Mouse (Mus musculus) A20 (cell line): Measurements from ENCODE around the gene Opalin.
A peak's percentile ranks its signal among the peaks of the same experiment; 100 is the strongest.

Experiments used
- DNase-seq: peaks from one replicate; pipeline ENCODE4 v3.0.0-alpha.2; 2011; ENCODE audit warnings: low read depth, low spot score

Gene Opalin

GRCm38 (mm10) chr19:41073746-41074455 is 3.0 kb downstream of the Opalin start:
- DNase-seq = no peak

- peak; percentile 89 for DNase-seq
Measured at GRCm38 (mm10) chr19:41071500-41071899, 5.4 kb downstream of the Opalin start.

- DNase-seq = no peak
Measured at GRCm38 (mm10) chr19:41054702-41055101, 22.2 kb downstream of the Opalin start.

- DNase-seq = peak; percentile 69
Measured at GRCm38 (mm10) chr19:41053530-41053929, 23.4 kb downstream of the Opalin start.

- no peak for DNase-seq
Measured at GRCm38 (mm10) chr19:41052247-41052646, 24.7 kb downstream of the Opalin start.

GRCm38 (mm10) chr19:41051714-41052113 is 25.2 kb downstream of the Opalin start:
- DNase-seq = no peak

GRCm38 (mm10) chr19:41048187-41048559 is 28.7 kb downstream of the Opalin start:
- DNase-seq = no peak

GRCm38 (mm10) chr19:41047437-41048186 is 29.3 kb downstream of the Opalin start:
- DNase-seq = no peak

- no peak for DNase-seq
Measured at GRCm38 (mm10) chr19:41045091-41045770, 31.7 kb downstream of the Opalin start.

- DNase-seq = peak; percentile 35
Measured at GRCm38 (mm10) chr19:41039110-41039509, 37.8 kb downstream of the Opalin start.

GRCm38 (mm10) chr19:41035809-41036551 is 40.9 kb downstream of the Opalin start:
- no peak for DNase-seq

- no peak for DNase-seq
Measured at GRCm38 (mm10) chr19:41031869-41032268, 45.0 kb downstream of the Opalin start.

- DNase-seq = no peak
Measured at GRCm38 (mm10) chr19:41031009-41031408, 45.9 kb downstream of the Opalin start.

- no peak for DNase-seq
Measured at GRCm38 (mm10) chr19:41030161-41030560, 46.8 kb downstream of the Opalin start.

GRCm38 (mm10) chr19:41029219-41029618 is 47.7 kb downstream of the Opalin start, which contains the start of gene Dntt:
TSS of gene Dntt (plus strand) at chr19:41029275.
- no peak for DNase-seq

GRCm38 (mm10) chr19:41027601-41028000 is 49.3 kb downstream of the Opalin start:
- no peak for DNase-seq

- DNase-seq = no peak
Measured at GRCm38 (mm10) chr19:41027024-41027423, 49.9 kb downstream of the Opalin start.

GRCm38 (mm10) chr19:41026551-41026950 is 50.4 kb downstream of the Opalin start:
- peak; percentile 26 for DNase-seq

GRCm38 (mm10) chr19:41022244-41022643 is 54.7 kb downstream of the Opalin start:
- DNase-seq = no peak

- no peak for DNase-seq
Measured at GRCm38 (mm10) chr19:41020537-41020936, 56.4 kb downstream of the Opalin start.

- DNase-seq = no peak
Measured at GRCm38 (mm10) chr19:41019164-41019675, 57.7 kb downstream of the Opalin start.
